Mouse (Mus musculus): ENCODE measurements at regions not wholly inside any gene's neighbourhood (a gene's known extent, or its start where the extent isn't known, plus 50 kb on each side); places are given as distances from the start of the nearest gene placed in this dataset.
A peak's percentile ranks its signal among the peaks of the same experiment; 100 is the strongest.

DNA sequence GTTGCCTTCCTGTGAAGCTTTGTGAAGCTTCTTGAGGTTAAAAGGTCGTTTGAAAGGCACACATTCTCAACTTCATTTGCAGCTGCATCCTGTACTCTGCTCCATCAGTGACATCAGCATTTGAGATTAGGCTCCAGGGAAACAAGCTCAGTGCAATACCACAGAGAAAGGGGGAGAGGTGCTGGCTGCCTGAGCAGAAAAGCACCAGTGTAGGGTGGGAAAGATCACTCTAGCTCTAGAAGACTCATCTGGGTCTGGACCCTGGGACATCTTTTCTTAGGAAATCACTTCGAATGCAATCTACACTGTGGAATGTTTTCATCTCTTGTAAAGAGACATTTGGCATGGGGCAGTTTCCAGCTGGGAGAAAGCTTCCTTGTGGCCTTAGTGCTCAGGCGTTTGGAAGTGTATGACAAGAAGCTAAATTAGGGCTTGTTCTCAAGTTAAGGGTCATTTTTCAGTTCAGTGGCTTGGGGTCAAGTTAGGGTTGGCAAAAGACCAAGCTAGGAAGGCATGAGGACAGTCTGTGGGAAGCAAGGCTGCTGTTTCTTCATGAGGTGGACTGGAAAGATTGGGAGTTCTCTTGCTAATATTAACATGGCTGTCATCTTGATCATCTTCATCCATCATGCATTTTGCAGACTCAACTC lies 370.5 kb upstream of the Gm6657 start:
- no peak for ATAC-seq (ENCODE audit: low FRiP score, low TSS enrichment)
- Histone ChIP-seq H3K9ac (replicated peaks; ENCODE audit: low read length) (no peak overlapping the region), H3K9me3 (ENCODE audit: low read length) (peaks cover 6% of the 10 kb centered on the region; the same call in 1 of the 2 replicates), H3K27ac (ENCODE audit: low read length) (no peak overlapping the region), H3K4me2 (replicated peaks; ENCODE audit: low read depth, low read length) (no peak overlapping the region), H3K27me3 (ENCODE audit: insufficient read depth, low read length) (no peaks in the 10 kb centered on the region), H3K4me3 (ENCODE audit: low read length) (no peak overlapping the region), H3K4me1 (ENCODE audit: insufficient read depth, low read length) (no peaks in the 10 kb centered on the region), H3K36me3 (ENCODE audit: insufficient read depth, low read length) (no peaks in the 10 kb centered on the region)
- 16% methylated on average over 3 of the region's 3 CpGs for WGBS

DNA sequence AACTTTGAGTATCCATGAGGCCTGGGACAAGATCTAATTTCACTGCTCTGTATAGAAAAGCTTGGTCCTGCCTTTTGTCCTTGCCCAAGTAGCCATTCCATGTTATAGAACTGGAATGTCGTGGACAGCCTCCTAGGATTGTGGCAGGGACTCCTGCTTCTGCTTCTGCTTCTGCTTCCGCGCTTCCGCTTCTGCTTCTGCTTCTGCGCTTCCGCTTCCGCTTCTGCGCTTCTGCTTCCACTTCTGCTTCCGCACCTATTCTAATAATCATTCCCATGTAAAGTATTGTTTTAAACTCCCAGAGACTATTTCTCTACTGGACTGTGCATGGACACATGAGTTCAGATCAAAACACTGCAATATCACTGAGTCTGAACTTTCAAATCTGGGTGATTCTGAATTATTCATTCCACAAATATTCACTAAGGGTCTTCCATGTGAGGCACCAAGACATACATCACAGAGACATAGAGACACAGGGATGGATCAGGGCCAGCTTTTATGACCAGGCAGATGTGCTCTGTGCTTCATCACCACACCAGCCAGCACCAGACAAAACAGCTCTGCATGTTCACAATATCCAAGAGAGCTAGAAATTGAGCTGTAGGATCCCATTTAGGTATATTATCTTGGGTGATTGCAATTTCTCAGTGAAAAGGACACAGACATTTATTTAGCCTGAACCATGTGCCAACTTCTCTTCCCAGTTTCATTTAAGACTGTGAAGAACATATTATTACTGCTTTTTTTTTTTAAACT lies 360.5 kb upstream of the Gm6657 start:
- H3K4me1 ChIP-seq (ENCODE audit: insufficient read depth, low read length), result no peaks in the 10 kb centered on the region
- WGBS, result 94% methylated on average over 9 of the region's 9 CpGs
- no peaks in the 10 kb centered on the region for H3K9me3 ChIP-seq (ENCODE audit: low read length)
- H3K27ac ChIP-seq (ENCODE audit: low read length), result no peak overlapping the region
- no peak for ATAC-seq (ENCODE audit: low FRiP score, low TSS enrichment)
- H3K36me3 ChIP-seq (ENCODE audit: insufficient read depth, low read length), result no peaks in the 10 kb centered on the region
- H3K27me3 ChIP-seq (ENCODE audit: insufficient read depth, low read length), result no peaks in the 10 kb centered on the region
- H3K4me3 ChIP-seq (ENCODE audit: low read length), result no peak overlapping the region
- no peak overlapping the region for H3K9ac ChIP-seq (replicated peaks; ENCODE audit: low read length)
- H3K4me2 ChIP-seq (replicated peaks; ENCODE audit: low read depth, low read length), result no peak overlapping the region

DNA sequence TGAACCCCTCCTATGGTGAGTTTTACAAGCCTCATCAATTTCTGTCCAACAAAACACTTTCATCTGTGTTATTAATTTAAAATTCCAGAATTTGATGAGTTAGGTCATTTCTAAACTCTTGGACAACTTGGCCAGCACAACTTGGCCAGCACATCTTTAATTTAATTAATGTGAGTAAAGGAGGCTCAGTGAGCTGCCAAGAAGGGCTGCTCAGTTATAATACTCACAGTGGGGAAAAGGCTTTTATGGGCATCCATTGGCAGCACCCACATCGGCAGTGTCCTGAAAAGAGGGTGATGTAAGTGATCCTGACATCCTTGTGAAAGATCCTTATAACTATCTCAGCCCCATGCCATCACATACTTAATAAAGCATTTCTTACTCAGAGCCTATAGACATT lies 359.2 kb upstream of the Gm6657 start:
- no peak for ATAC-seq (ENCODE audit: low FRiP score, low TSS enrichment)
- H3K27ac ChIP-seq (ENCODE audit: low read length), result no peak overlapping the region
- H3K4me2 ChIP-seq (replicated peaks; ENCODE audit: low read depth, low read length), result no peak overlapping the region
- H3K9me3 ChIP-seq (ENCODE audit: low read length), result no peaks in the 10 kb centered on the region
- WGBS, result 96% methylated on average over 1 of the region's 1 CpGs
- no peak overlapping the region for H3K9ac ChIP-seq (replicated peaks; ENCODE audit: low read length)
- no peak overlapping the region for H3K4me3 ChIP-seq (ENCODE audit: low read length)
- H3K36me3 ChIP-seq (ENCODE audit: insufficient read depth, low read length), result no peaks in the 10 kb centered on the region
- no peaks in the 10 kb centered on the region for H3K27me3 ChIP-seq (ENCODE audit: insufficient read depth, low read length)
- no peaks in the 10 kb centered on the region for H3K4me1 ChIP-seq (ENCODE audit: insufficient read depth, low read length)

DNA sequence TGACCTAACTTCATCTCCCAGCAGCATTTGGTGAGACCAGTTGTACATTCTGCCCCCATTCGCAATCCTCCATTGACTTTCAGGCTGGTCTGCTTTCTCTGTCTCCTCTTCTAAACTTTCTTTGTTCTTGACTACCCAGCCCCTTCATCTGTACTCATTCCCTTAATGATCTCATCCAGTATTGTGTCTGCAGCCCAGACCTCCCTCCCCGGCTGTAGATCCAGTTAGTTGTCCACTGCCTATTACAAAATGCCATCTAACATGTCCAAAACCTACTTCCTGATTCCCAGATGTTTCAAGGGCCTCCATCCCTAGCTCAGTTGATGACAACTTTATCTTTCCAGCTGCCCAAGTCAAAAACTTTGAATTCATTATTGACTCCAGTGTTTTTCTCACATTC lies 357.8 kb upstream of the Gm6657 start:
- Histone ChIP-seq H3K27me3 (ENCODE audit: insufficient read depth, low read length) (no peaks in the 10 kb centered on the region), H3K36me3 (ENCODE audit: insufficient read depth, low read length) (no peaks in the 10 kb centered on the region), H3K4me2 (replicated peaks; ENCODE audit: low read depth, low read length) (no peak overlapping the region), H3K27ac (ENCODE audit: low read length) (no peak overlapping the region), H3K4me3 (ENCODE audit: low read length) (no peak overlapping the region), H3K9ac (replicated peaks; ENCODE audit: low read length) (no peak overlapping the region), H3K4me1 (ENCODE audit: insufficient read depth, low read length) (no peaks in the 10 kb centered on the region), H3K9me3 (ENCODE audit: low read length) (no peaks in the 10 kb centered on the region)
- 70% methylated on average over 2 of the region's 2 CpGs for WGBS
- no peak for ATAC-seq (ENCODE audit: low FRiP score, low TSS enrichment)

- Histone ChIP-seq H3K4me3 (ENCODE audit: low read length) (no peak overlapping the region), H3K27me3 (ENCODE audit: insufficient read depth, low read length) (no peaks in the 10 kb centered on the region), H3K4me1 (ENCODE audit: insufficient read depth, low read length) (no peaks in the 10 kb centered on the region), H3K9ac (replicated peaks; ENCODE audit: low read length) (no peak overlapping the region), H3K36me3 (ENCODE audit: insufficient read depth, low read length) (no peaks in the 10 kb centered on the region), H3K4me2 (replicated peaks; ENCODE audit: low read depth, low read length) (no peak overlapping the region), H3K27ac (ENCODE audit: low read length) (no peak overlapping the region), H3K9me3 (ENCODE audit: low read length) (no peaks in the 10 kb centered on the region)
- no peak for ATAC-seq (ENCODE audit: low FRiP score, low TSS enrichment)
- WGBS, result 63% methylated on average over 7 of the region's 7 CpGs
These were observed 352.1 kb upstream of the Gm6657 start for GRCm38 (mm10) chr12:77841844-77842415.

DNA sequence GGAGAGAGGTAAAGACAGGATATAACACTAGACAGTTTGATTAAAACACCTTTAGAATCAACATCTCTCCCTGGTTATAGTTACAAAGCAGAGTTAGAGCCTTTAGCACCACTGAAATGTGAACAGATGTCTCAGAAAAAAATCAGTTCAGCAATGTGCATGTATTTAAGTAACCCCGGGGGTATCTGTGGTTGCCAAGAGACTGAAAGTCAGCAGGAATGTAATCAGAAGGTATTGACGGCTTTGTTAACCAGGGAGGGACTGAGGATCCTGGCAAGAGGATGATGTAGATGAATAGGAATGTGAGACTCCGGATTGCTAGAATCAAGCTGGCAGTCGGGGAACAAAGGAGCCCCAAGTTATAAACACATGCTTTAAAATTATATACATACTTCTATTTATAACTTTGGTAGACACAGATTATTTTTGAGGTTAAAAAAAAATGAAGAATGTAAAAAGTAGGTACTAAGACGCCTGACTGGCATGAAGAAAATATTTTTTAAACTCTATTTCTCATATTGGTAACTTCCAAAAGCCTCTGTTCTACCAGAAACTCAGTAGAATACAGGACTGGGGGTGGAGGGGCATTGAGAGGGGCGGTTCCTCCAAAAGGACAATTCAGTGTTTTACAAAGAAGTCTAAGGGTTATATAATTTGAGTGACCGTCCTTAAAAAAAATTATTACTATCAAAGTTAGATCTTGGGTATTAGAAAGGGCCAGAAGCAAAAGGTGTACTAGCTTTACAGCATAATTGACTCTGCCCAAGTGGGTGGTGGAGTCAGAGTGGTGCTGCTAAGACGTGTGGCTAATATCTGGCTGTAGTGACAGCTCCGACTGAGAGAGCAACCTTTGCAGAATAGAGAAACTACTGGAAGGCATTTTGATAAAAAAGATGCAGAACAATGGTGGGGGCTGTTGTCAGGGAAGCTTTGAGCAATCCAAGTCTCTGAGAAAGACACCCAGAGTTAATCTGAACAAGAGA lies 341.2 kb upstream of the Gm6657 start:
- Histone ChIP-seq H3K4me1 (ENCODE audit: insufficient read depth, low read length) (no peaks in the 10 kb centered on the region), H3K27ac (ENCODE audit: low read length) (no peak overlapping the region), H3K9me3 (ENCODE audit: low read length) (no peaks in the 10 kb centered on the region), H3K36me3 (ENCODE audit: insufficient read depth, low read length) (no peaks in the 10 kb centered on the region), H3K9ac (replicated peaks; ENCODE audit: low read length) (no peak overlapping the region), H3K27me3 (ENCODE audit: insufficient read depth, low read length) (peaks cover 26% of the 10 kb centered on the region), H3K4me2 (replicated peaks; ENCODE audit: low read depth, low read length) (no peak overlapping the region), H3K4me3 (ENCODE audit: low read length) (no peak overlapping the region)
- ATAC-seq (ENCODE audit: low FRiP score, low TSS enrichment), result no peak
- WGBS, result 63% methylated on average over 9 of the region's 9 CpGs

GRCm38 (mm10) chr12:77854281-77855075 lies 339.6 kb upstream of the Gm6657 start:
- Histone ChIP-seq H3K4me3 (ENCODE audit: low read length) (no peak overlapping the region), H3K27me3 (ENCODE audit: insufficient read depth, low read length) (peaks cover 24% of the 10 kb centered on the region), H3K36me3 (ENCODE audit: insufficient read depth, low read length) (no peaks in the 10 kb centered on the region), H3K27ac (ENCODE audit: low read length) (no peak overlapping the region), H3K9me3 (ENCODE audit: low read length) (no peaks in the 10 kb centered on the region), H3K4me1 (ENCODE audit: insufficient read depth, low read length) (no peaks in the 10 kb centered on the region), H3K4me2 (replicated peaks; ENCODE audit: low read depth, low read length) (no peak overlapping the region), H3K9ac (replicated peaks; ENCODE audit: low read length) (no peak overlapping the region)
- 35% methylated on average over 15 of the region's 15 CpGs for WGBS
- ATAC-seq (ENCODE audit: low FRiP score, low TSS enrichment), result peak; percentile 87

GRCm38 (mm10) chr12:77855796-77856195 lies 338.2 kb upstream of the Gm6657 start:
- WGBS, result 76% methylated on average over 12 of the region's 12 CpGs
- Histone ChIP-seq H3K27ac (ENCODE audit: low read length) (no peak overlapping the region), H3K4me1 (ENCODE audit: insufficient read depth, low read length) (no peaks in the 10 kb centered on the region), H3K4me2 (replicated peaks; ENCODE audit: low read depth, low read length) (no peak overlapping the region), H3K9ac (replicated peaks; ENCODE audit: low read length) (no peak overlapping the region), H3K4me3 (ENCODE audit: low read length) (no peak overlapping the region), H3K9me3 (ENCODE audit: low read length) (no peaks in the 10 kb centered on the region), H3K36me3 (ENCODE audit: insufficient read depth, low read length) (no peaks in the 10 kb centered on the region), H3K27me3 (ENCODE audit: insufficient read depth, low read length) (peaks cover 18% of the 10 kb centered on the region)
- no peak for ATAC-seq (ENCODE audit: low FRiP score, low TSS enrichment)

GRCm38 (mm10) chr12:77857281-77857680 lies 336.8 kb upstream of the Gm6657 start:
- H3K27ac ChIP-seq (ENCODE audit: low read length), result no peak overlapping the region
- no peaks in the 10 kb centered on the region for H3K9me3 ChIP-seq (ENCODE audit: low read length)
- H3K4me1 ChIP-seq (ENCODE audit: insufficient read depth, low read length), result no peaks in the 10 kb centered on the region
- no peaks in the 10 kb centered on the region for H3K36me3 ChIP-seq (ENCODE audit: insufficient read depth, low read length)
- peaks cover 17% of the 10 kb centered on the region; the same call in 1 of the 2 replicates for H3K27me3 ChIP-seq (ENCODE audit: insufficient read depth, low read length)
- H3K4me2 ChIP-seq (replicated peaks; ENCODE audit: low read depth, low read length), result no peak overlapping the region
- ATAC-seq (ENCODE audit: low FRiP score, low TSS enrichment), result no peak
- no peak overlapping the region for H3K4me3 ChIP-seq (ENCODE audit: low read length)
- no peak overlapping the region for H3K9ac ChIP-seq (replicated peaks; ENCODE audit: low read length)
- WGBS, result 69% methylated on average over 4 of the region's 4 CpGs

Data from kidney, embryonic 16.5 days (tissue).